Mouse (Mus musculus) MEL (cell line): ENCODE data around the gene Grip1. TPM values are rescaled to one million over a fixed set of nuclear protein-coding genes. Genes with fewer than 3 reads are reported as not detected.

Experiments used
- DNase-seq: peaks from one replicate; pipeline ENCODE4 v3.0.0; 2011; ENCODE audit warnings: low read depth, low spot score
- H3K27ac ChIP-seq: 2 replicates; pipeline ENCODE4 v1.5.1; 2012; ENCODE audit warnings: low read depth, mild to moderate bottlenecking, control low read depth, low read length, moderate library complexity; ENCODE audit not compliant: control insufficient read depth
- H3K27me3 ChIP-seq, 2 experiments: fragments of 150-350 bp in 1 of 2; sonication (generic) in 1 of 2; 2 replicates each; pipeline ENCODE4 v1.6.1; 2012; ENCODE audit warnings: low read length in 2 of 2, mild to moderate bottlenecking in 2 of 2, improper control_type of control experiment in 1 of 2, moderate library complexity in 1 of 2; ENCODE audit not compliant: insufficient read depth in 2 of 2, control insufficient read depth in 1 of 2
- H3K36me3 ChIP-seq, 2 experiments: 2 replicates each; pipeline ENCODE4 v1.6.1; 2012 to 2014; ENCODE audit warnings: low read length in 2 of 2, improper control_type of control experiment in 1 of 2, inconsistent platforms in 1 of 2, mild to moderate bottlenecking in 1 of 2; ENCODE audit not compliant: insufficient read depth in 2 of 2, control insufficient read depth in 1 of 2
- H3K4me1 ChIP-seq, 2 experiments: fragments of 150-350 bp in 1 of 2; sonication (generic) in 1 of 2; 2 replicates each; pipeline ENCODE4 v1.6.1; 2012; ENCODE audit warnings: low read length in 2 of 2, improper control_type of control experiment in 1 of 2, mild to moderate bottlenecking in 1 of 2; ENCODE audit not compliant: insufficient read depth in 2 of 2, control insufficient read depth in 1 of 2
- H3K4me3 ChIP-seq, 2 experiments: fragments of 150-350 bp in 1 of 2; sonication (generic) in 1 of 2; 2 replicates each; pipeline ENCODE4 v1.5.1; 2012; ENCODE audit warnings: low read depth in 2 of 2, low read length in 2 of 2, mild to moderate bottlenecking in 2 of 2, moderate library complexity in 2 of 2, control low read depth in 1 of 2, improper control_type of control experiment in 1 of 2; ENCODE audit not compliant: control insufficient read depth in 1 of 2, insufficient read depth in 1 of 2
- H3K79me2 ChIP-seq: 2 replicates; pipeline ENCODE4 v1.6.1; 2012; ENCODE audit warnings: mild to moderate bottlenecking, low read length, moderate library complexity; ENCODE audit not compliant: control insufficient read depth, poor library complexity, insufficient read depth
- H3K9ac ChIP-seq: 2 replicates; pipeline ENCODE4 v1.6.1; 2012; ENCODE audit warnings: low read depth, mild to moderate bottlenecking, control low read depth, low read length, moderate library complexity; ENCODE audit not compliant: control insufficient read depth, poor library complexity, severe bottlenecking
- H3K9me3 ChIP-seq: fragments of 150-350 bp; sonication (generic); replicated peaks from 2 replicates; pipeline ENCODE4 v1.6.1; 2012; ENCODE audit warnings: mild to moderate bottlenecking, low read length, improper control_type of control experiment, moderate library complexity; ENCODE audit not compliant: insufficient read depth
- CHD1 ChIP-seq: IDR thresholded peaks from 2 replicates; pipeline ENCODE4 v1.6.1; 2012; ENCODE audit warnings: low read depth, mild to moderate bottlenecking, inconsistent platforms, low read length, improper control_type of control experiment
- CHD2 ChIP-seq: IDR thresholded peaks from 2 replicates; pipeline ENCODE4 v1.6.1; 2011; ENCODE audit warnings: low read length, improper control_type of control experiment
- CTCF ChIP-seq, 3 experiments: IDR thresholded peaks in 2 of 3; conservative IDR thresholded peaks in 1 of 3; 2 replicates each; pipeline ENCODE4 v1.5.1; 2011 to 2012; ENCODE audit warnings: low read length in 3 of 3, low read depth in 2 of 3, mild to moderate bottlenecking in 2 of 3, improper control_type of control experiment in 1 of 3, inconsistent platforms in 1 of 3, mixed read lengths in 1 of 3, moderate library complexity in 1 of 3; ENCODE audit not compliant: control insufficient read depth in 1 of 3, insufficient read depth in 1 of 3, poor library complexity in 1 of 3, severe bottlenecking in 1 of 3
- ELF1 ChIP-seq: IDR thresholded peaks from 2 replicates; pipeline ENCODE4 v1.6.1; 2014; ENCODE audit warnings: low read depth, mild to moderate bottlenecking, inconsistent platforms, low read length, improper control_type of control experiment, moderate library complexity
- GABPA ChIP-seq: IDR thresholded peaks from 2 replicates; pipeline ENCODE4 v1.6.1; 2012; ENCODE audit warnings: low read depth, mild to moderate bottlenecking, inconsistent platforms, low read length, improper control_type of control experiment, moderate library complexity
- HCFC1 ChIP-seq: IDR thresholded peaks from 2 replicates; pipeline ENCODE4 v1.6.1; 2012; ENCODE audit warnings: low read depth, mild to moderate bottlenecking, inconsistent platforms, low read length, improper control_type of control experiment, moderate library complexity
- JUND ChIP-seq: IDR thresholded peaks from 2 replicates; pipeline ENCODE4 v1.6.1; 2011; ENCODE audit warnings: low read depth, mild to moderate bottlenecking, improper control_type of control experiment, low read length
- MAZ ChIP-seq: IDR thresholded peaks from 2 replicates; pipeline ENCODE4 v1.6.1; 2012; ENCODE audit warnings: low read depth, mild to moderate bottlenecking, inconsistent platforms, low read length, improper control_type of control experiment
- MXI1 ChIP-seq: IDR thresholded peaks from 2 replicates; pipeline ENCODE4 v1.6.1; 2011; ENCODE audit warnings: mild to moderate bottlenecking, low read depth, low read length, improper control_type of control experiment
- NELFE ChIP-seq: IDR thresholded peaks from 2 replicates; pipeline ENCODE4 v1.6.1; 2011; ENCODE audit warnings: low read depth, low read length, improper control_type of control experiment
- SMC3 ChIP-seq: IDR thresholded peaks from 2 replicates; pipeline ENCODE4 v1.6.1; 2011; ENCODE audit warnings: low read depth, low read length, improper control_type of control experiment
- ZC3H11A ChIP-seq: IDR thresholded peaks from 2 replicates; pipeline ENCODE4 v1.6.1; 2012; ENCODE audit warnings: low read depth, mild to moderate bottlenecking, inconsistent platforms, low read length, improper control_type of control experiment
- polyA plus RNA-seq, 2 experiments: library from polyadenylated mRNA; stranded (reverse) in 1 of 2; unstranded in 1 of 2; fragments of >175 nt in 1 of 2; fragments of >200 nt in 1 of 2; gene quantifications; 2 replicates each; pipeline versions ENCODE4 v1.2.1 to v1.2.4; 2012; ENCODE audit warnings: low replicate concordance in 2 of 2, low read depth in 1 of 2; ENCODE audit not compliant: insufficient read length in 2 of 2, insufficient read depth in 1 of 2, missing spikeins in 1 of 2
- total RNA-seq: library from RNA; depleted of rRNA; stranded (reverse); fragments of 300-350 nt; gene quantifications from 2 replicates; pipeline ENCODE4 v1.2.3, GENCODE M21; 2012

Grip1 gene
- total and polyA plus RNA-seq, 3 experiments, result 0.04 TPM; not detected in 2

DNA sequence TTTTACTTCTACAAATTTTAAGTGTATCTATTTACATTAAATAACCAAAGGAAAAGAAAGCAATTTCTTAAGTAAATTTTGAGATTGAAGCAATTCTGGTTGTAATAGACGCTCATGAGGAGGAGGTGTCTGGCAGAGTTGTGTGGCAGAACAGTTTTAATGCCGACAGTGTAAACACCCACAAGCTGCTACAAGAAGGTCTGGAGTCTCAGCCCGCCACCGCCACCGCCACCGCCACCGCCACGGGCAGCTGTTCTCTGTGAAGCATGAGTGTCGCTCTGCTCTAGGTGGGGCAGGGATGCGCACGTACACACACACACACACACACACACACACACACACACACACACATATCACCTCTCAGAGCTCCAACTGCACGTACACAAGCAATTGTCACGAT, 558.7 kb downstream of the Grip1 start:
- H3K27ac ChIP-seq, result no peak overlapping the region
- no peaks in the 10 kb centered on the region for H3K27me3 ChIP-seq
- no peak overlapping the region for H3K4me3 ChIP-seq
- no peak overlapping the region for H3K9ac ChIP-seq
- DNase-seq, result no peak
- no peaks in the 10 kb centered on the region for H3K4me1 ChIP-seq
- TF ChIP-seq GABPA (no peak), ZC3H11A (no peak)
- no peaks in the 10 kb centered on the region for H3K79me2 ChIP-seq
- H3K36me3 ChIP-seq, result no peaks in the 10 kb centered on the region
- no peaks in the 10 kb centered on the region for H3K9me3 ChIP-seq

DNA sequence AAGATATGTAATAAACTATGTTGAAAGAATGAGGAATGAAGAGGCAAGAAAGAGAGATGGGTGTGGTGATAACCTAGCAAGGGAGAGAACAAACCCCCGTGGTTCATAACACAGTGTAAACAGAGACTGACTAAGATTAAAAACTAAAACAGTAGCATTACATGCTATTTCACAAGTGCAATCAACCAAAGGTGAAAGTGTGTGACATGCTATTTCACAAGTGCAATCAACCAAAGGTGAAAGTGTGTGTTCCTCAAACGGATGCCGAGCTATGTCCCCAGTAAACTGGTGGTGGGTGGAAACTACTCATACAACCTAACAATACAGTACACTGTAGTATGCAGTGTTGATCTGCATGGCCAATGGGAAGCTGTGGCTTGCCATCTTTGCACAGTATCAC, 561.5 kb downstream of the Grip1 start:
- Histone ChIP-seq H3K27ac (no peak overlapping the region), H3K36me3 (no peaks in the 10 kb centered on the region), H3K9me3 (no peaks in the 10 kb centered on the region), H3K4me1 (no peaks in the 10 kb centered on the region), H3K4me3 (no peak overlapping the region), H3K9ac (no peak overlapping the region), H3K79me2 (no peaks in the 10 kb centered on the region), H3K27me3 (no peaks in the 10 kb centered on the region)
- DNase-seq, result no peak
- TF ChIP-seq CHD1, result no peak
- no peak for TF ChIP-seq CTCF (IDR thresholded peaks at IDR 0.05 in 2 of 3, conservative IDR thresholded peaks at IDR 0.05 in 1 of 3; ENCODE audit: control insufficient read depth in 1 of 3, insufficient read depth in 1 of 3, low read depth in 2 of 3, low read length in 3 of 3, poor library complexity in 1 of 3, severe bottlenecking in 1 of 3)
- TF ChIP-seq MAZ, result no peak
- no peak for TF ChIP-seq CHD2
- TF ChIP-seq JUND, result no peak
- no peak for TF ChIP-seq HCFC1

DNA sequence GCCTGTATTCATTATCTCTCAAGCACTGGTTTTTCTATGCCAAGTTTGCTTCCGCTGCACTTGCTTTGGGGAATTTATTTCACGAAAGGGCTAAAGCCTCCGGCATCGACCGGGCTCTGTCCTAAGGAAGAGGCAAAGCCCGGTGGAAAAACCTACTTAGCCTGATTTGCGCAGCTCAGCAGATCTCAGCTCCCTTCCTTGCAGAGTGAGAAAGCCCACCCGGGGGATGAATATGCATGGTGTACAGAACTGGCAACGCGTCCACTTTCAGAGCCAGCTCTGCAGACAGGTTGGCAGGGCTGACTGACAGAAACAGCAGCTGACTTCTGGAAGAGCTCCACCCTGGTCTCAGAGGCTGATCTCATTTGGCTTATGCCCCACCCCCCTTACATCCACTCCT, 572.8 kb downstream of the Grip1 start:
- H3K27me3 ChIP-seq, result no peaks in the 10 kb centered on the region
- no peak overlapping the region for H3K4me3 ChIP-seq
- no peaks in the 10 kb centered on the region for H3K36me3 ChIP-seq
- no peak overlapping the region for H3K27ac ChIP-seq
- TF ChIP-seq ZC3H11A (no peak), ELF1 (no peak), SMC3 (no peak), NELFE (no peak), JUND (no peak), MXI1 (no peak), MAZ (no peak)
- H3K4me1 ChIP-seq, result no peaks in the 10 kb centered on the region
- no peaks in the 10 kb centered on the region for H3K9me3 ChIP-seq
- no peak overlapping the region for H3K9ac ChIP-seq
- DNase-seq, result no peak
- H3K79me2 ChIP-seq, result no peaks in the 10 kb centered on the region
